Mouse (Mus musculus) regulatory T cell (primary cell): ENCODE data around the gene Mien1.

Source experiments
- in situ Hi-C: fragments of 300-600 bp; cut with MboI, MseI; formaldehyde crosslinking; loops from one replicate; pipeline ENCODE4 v1.15.1; 2025; ENCODE audit warnings: high pct_unique_total_duplicates

Gene Mien1

GRCm38 (mm10) chr11:98428436-98428835 is 10.4 kb downstream of the Mien1 start:
- in situ Hi-C loops: no loop called here

GRCm38 (mm10) chr11:98426592-98426991 is 12.2 kb downstream of the Mien1 start:
- in situ Hi-C loops: no loop called here

DNA sequence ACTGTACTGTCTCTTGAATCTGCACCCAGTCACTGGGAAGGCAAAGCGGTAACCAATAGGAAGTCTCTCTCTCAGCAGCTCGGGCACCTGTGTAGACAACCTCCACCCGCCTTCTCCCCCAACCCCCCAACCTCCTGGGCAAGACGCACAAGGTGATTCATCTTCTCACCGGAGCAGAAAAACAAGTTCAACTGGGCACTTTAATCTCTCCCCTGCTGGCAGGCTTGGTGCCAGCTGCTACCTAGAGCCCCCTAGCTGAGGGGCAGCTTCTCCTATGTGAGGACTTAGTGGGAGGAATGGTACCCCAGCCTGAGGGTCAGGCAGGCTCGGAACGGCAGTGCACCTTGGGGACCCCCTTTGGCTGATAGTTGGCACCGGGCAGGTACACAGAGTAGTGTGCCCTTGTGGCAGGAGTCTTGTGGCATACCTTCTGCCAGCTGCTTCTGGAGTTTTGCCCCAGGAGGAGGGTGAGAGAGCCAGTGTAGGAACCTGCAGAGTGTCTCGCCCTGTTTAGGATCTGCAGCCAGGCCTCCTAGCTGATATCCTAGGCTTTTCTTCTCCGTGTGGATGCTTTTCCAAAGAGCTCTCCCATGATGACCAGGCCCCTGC is 19.7 kb downstream of the Mien1 start:
- in situ Hi-C loops: no loop called here

- in situ Hi-C loops: no loop called here
Measured at GRCm38 (mm10) chr11:98418273-98418672, 20.5 kb downstream of the Mien1 start.

GRCm38 (mm10) chr11:98417074-98417473 is 21.7 kb downstream of the Mien1 start:
- in situ Hi-C loops: no loop called here

- in situ Hi-C loops: no loop called here
Measured at GRCm38 (mm10) chr11:98414162-98414561, 24.6 kb downstream of the Mien1 start.

DNA sequence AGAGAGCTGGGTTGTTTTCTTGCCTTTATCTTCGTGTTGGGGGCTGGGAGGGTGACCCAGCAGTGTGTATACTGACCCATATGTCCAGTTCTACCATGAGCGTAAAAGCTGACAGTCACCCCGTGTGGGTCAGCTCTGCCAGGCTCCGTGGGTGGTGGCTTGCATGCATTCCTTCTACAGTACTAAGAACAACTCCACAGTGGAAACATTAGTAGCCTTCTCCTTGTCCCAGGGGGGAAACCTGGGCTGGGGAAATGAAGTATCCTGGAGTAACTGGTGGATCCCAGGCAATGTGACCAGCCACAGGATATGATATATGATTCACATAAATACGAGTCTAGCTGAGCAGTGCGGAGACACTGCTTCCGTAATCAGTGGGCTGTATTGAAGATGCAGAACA is 25.1 kb downstream of the Mien1 start:
- in situ Hi-C loops: no loop called here

GRCm38 (mm10) chr11:98412797-98413301 is 25.9 kb downstream of the Mien1 start:
- in situ Hi-C loops: no loop called here

DNA sequence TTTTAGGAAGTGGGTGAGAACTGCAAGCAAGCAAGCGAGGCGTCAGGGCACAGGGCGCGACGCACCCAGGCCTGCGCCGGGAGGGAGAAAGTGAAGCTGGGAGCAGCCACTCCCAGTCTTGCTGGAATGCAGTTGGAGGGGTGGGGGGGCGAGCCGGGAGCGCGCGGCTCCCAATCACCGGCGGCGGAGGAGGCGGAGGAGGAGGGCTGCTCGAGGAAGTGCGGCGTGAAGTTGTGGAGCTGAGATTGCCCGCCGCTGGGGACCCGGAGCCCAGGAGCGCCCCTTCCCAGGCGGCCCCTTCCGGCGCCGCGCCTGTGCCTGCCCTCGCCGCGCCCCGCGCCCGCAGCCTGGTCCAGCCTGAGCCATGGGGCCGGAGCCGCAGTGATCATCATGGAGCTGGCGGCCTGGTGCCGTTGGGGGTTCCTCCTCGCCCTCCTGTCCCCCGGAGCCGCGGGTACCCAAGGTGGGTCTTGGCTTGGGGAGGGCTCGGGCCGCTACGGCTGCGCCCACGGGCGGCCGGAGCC is 26.5 kb downstream of the Mien1 start, which contains the start of gene Erbb2:
Erbb2 (plus strand) TSS at position 198 of the 524 bp plus-strand sequence.
- in situ Hi-C loops: no loop called here

GRCm38 (mm10) chr11:98409341-98409822 is 29.4 kb downstream of the Mien1 start:
- in situ Hi-C loops: no loop called here

DNA sequence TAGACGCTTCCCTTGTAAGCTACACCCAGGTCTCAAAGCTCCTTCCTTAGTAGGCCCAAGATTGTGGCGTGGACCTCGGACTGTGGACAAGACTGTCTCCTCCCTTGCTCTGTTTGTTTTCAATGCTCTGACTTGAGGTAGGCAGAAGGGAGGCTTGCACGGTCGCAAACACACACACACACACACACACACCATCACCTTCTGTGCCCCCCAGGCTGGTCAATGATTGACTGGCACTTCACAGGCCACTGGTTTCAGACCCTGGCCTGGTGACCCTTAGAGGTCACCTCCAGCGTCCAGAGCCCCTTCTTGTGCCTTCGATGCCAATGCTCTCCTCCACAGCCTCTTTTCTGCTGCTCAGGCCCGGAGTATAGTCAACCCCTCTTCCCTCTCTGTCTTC is 29.9 kb downstream of the Mien1 start:
- in situ Hi-C loops: no loop called here

- in situ Hi-C loops: no loop called here
Measured at GRCm38 (mm10) chr11:98406621-98407020, 32.2 kb downstream of the Mien1 start.

DNA sequence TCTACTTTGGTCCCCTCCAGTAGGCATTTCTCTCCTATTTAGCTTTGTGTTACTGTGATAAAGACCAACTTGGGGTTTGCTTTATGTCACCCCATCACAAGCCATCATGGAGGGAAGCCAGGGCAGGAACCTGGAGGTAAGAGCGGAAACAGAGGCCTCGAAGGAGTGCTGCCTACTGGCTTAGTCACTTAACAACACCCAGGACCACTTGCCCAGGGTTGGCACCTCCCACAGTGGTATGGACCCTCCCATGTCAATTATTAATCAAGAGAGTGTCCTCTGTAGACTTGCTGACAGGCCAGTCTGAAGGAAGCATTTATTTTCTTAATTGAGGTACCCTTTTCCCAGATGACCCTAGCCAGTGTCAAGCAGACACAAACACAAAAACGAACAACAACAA is 38.0 kb downstream of the Mien1 start:
- in situ Hi-C loops: no loop called here

DNA sequence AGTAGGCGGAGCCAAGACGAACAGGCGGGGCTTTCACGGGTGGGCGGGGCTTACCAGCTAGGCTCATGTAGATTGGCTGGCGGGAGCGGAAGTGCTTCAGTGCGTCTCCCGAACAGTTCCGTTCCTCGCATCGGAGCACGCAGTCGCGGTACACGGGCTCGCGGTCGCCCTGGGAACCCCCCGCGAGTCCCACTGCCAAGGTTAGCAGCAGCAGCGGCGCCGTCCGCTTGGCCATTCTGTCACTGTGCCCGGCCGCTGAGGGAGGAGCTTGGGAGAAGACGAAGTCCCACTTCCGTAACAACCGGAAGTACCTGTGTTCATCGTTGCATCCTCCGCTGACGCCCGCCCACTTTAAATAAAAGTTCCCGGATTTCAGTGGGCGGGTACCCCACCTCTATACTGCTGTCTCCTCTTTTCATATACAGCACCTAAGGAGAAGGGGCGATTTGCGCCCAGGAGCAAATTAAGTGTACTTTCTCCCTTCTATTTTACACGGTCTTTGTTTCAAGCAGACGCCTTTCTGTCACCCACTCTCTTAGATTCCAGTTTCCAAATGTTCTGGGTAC is 38.5 kb downstream of the Mien1 start, which contains the start of gene Pgap3:
Pgap3 (minus strand) TSS at position 330 of the 566 bp plus-strand sequence.
- in situ Hi-C loops: no loop called here

DNA sequence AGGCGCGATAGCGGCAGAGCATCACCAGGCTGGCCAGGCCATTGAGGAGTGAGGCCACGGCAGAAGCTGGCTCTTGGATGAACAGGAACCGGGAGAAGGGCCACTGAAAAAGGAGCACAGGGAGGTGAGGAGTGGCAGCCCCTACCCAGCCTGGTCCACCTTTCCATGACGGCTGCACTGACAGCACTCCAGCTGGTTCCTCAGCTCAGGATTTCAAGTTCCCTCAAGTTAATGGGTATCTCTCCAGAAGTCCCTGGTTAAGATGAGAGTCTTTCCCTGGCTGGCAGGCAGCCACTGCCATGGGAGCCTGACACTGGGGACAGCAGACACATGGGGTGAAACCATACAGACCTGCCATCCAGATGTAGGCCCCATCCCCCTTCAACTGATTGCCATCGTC is 40.8 kb downstream of the Mien1 start:
- in situ Hi-C loops: no loop called here

- in situ Hi-C loops: no loop called here
Measured at GRCm38 (mm10) chr11:98395041-98395440, 43.8 kb downstream of the Mien1 start.

- in situ Hi-C loops: no loop called here
Measured at GRCm38 (mm10) chr11:98394301-98394700, 44.5 kb downstream of the Mien1 start.

GRCm38 (mm10) chr11:98393317-98393716 is 45.5 kb downstream of the Mien1 start:
- in situ Hi-C loops: no loop called here

- in situ Hi-C loops: no loop called here
Measured at GRCm38 (mm10) chr11:98392645-98393044, 46.1 kb downstream of the Mien1 start.

DNA sequence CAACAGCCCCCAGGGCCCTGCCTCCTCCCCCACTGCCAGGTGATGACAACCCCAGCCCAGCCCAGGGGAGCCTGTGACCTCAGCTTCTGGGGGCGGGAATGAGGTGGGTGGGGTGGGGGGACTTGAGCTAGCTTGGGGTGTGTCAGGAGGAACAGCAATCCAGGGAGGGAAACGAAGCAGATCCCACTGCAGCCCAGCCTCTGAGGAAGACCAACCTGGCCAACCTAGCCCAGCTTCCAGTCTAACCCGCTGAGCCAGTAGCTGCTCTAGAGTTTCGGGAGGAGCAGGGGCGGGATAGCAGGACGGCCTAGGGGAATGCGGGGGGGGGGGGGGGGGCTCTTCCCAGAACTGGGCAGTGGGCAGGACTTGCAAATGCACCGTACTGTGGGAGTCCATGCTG is 46.8 kb downstream of the Mien1 start:
- in situ Hi-C loops: no loop called here

GRCm38 (mm10) chr11:98390141-98390540 is 48.6 kb downstream of the Mien1 start:
- in situ Hi-C loops: no loop called here

DNA sequence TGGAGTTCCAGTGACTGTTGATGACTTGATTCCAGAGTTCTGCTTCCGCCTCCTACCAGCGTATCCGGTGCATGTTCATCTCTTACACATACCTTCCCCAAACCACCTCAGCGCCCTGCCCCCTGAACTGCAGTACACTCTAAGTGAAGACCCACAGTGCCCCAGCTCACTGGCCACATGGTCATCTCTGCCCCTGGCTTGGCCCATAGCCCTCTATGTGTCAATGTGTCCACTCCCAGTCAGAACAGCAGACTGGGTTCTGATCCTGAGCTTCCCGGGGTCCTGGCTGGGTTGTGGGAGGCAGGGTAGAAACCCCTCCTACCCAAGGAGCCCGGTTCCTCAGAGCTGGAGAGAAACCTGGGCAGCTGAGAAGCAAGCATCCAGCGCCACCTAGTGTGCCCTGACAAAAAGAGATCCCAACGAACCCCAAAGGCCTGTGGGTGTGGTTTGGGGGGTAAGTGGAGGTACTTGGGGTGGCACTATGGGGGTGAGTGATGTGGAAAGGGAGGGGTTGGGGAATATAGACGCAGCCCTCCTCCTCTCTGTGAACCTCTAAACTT is 49.5 kb downstream of the Mien1 start:
- in situ Hi-C loops: loop anchor here (5.0 kb wide), 2 partner anchors 43 to 272 kb away; no protein-coding TSS in a partner anchor
